Mouse (Mus musculus) embryo, embryonic 9.5 days (tissue): ENCODE results near the gene Chaf1a.
"Not testable (repeated sequence)": the region's sequence is repeated elsewhere in the genome, so short reads cannot be mapped to it uniquely, and the experiment has no call there.

Experiments
- DNase-seq: peaks from one replicate; pipeline ENCODE4 v3.0.0-alpha.2; 2017; ENCODE audit errors: extremely low spot score

The Chaf1a gene

GRCm38 (mm10) chr17:56092312-56092711 lies 52.1 kb downstream of the Chaf1a start:
- DNase-seq, result no peak

DNA sequence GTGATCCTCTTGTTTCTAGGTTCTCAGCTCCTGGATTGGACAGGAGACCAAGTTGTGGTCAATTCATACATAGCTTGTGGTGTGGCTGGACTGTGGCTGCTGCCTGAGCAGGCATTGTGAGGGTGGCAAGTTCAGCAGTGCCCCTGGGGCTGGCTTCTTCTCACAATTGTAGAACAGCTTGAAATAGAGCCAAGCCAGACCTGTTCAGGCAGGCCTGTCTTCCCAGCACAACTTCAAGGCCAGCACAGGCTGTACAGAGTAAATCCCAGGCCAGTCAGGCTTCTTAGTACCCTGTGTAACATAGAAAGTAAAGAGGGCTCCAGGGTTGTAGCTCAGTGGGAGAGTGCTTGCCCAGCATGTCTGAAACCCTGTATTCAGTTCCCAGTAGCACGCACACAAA lies 52.6 kb downstream of the Chaf1a start:
- DNase-seq, result no peak

GRCm38 (mm10) chr17:56096883-56097282 lies 56.6 kb downstream of the Chaf1a start:
- no peak for DNase-seq

DNA sequence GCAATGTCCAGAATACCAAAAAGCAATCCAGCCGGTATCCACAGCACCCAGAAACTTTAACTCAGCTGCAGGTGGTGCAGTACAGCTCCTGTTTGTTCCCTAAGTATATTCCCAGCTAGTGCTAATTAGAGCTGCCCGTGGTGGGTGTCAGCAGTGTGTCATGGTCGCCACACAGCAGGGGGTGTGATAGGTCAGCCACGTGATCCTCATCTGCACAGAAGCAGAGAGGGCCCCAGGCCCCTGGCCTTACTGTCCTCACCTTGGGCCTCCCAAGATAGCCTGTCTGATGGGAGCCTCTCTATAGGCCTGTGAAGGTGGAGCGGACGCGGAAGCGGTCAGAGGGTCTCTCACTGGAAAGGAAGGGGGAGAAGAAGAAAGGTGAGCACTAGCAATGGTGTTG lies 57.9 kb downstream of the Chaf1a start:
- DNase-seq, result no peak

- no peak for DNase-seq
Observed at GRCm38 (mm10) chr17:56098711-56099572, 58.7 kb downstream of the Chaf1a start.

DNA sequence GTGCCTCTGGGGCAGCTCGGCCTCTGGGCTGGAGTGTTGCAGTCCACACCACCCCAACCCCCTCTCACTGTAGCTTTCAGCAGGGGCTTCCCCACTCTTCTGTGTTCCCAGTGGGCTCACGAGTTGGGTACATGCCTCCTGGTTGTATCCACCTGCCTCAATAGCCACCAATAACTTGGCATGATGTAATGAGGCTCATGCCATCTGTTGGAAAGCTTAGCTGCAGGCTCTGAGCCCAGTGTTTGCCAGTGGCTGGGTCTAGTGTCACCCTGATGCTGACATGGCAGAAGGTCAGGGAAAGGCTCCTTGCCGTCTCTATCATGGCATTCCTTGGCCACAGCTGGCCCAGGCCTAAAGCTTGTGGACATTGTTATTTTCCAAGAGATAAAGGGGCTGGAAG lies 60.6 kb downstream of the Chaf1a start:
- DNase-seq, result no peak

- no peak for DNase-seq
Observed at GRCm38 (mm10) chr17:56102158-56102557, 61.9 kb downstream of the Chaf1a start.

DNA sequence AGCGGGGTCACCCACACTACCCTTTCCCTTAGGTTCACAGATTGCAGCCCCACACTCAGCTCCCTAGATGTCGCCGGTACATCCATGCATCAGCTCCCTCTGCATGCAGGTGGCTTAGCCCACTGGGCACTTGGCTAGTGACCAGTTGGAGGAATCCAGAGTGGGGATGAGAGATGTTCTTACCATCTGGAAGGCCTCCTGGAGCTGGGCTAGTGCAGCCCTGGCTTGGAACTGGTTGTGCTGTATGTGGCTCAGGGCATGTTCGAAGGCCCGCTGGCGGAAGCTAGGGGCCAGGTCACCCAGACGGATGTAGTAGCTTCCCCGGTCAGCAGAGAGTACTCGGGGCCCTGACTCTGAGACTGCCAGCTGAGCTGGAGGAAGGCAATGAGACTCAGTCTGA lies 62.7 kb downstream of the Chaf1a start:
- DNase-seq, result no peak

- no peak for DNase-seq
Observed at GRCm38 (mm10) chr17:56103465-56104285, 63.4 kb downstream of the Chaf1a start.

DNA sequence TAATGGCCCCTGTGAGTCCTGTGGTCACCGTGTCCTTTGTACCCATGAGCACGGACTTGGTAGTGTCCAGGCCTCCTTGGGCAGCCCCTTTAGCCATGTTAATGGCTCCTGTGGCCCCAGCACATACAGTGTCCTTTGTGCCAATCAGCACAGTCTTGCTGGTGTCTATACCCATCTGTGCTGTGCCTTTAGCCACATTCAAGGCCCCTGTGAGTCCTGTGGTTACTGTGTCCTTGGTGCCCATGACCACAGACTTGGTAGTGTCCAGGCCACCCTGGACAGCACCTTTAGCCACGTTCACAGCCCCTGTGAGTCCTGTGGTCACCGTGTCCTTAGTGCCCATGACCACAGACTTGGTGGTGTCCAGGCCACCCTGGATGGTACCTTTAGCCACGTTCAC lies 64.6 kb downstream of the Chaf1a start:
- not testable (repeated sequence) for DNase-seq

- DNase-seq, result not testable (repeated sequence)
Observed at GRCm38 (mm10) chr17:56106436-56106835, 66.2 kb downstream of the Chaf1a start.

DNA sequence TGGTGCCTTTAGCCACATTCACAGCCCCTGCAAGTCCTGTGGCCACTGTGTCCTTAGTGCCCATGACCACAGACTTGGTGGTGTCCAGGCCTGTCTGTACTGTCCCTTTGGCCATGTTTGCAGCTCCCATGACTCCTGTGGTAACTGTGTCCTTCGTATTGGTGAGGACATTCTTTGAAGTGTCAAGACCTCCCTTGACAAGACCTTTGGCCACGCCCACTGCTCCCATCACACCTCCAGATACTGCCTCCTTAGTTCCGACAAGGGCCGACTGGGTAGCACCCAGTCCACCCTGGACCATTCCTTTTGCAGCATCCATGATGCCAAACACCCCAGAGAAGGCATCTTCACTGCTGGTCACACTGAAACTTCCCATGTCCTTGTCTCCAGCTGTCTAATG lies 66.7 kb downstream of the Chaf1a start:
- DNase-seq, result no peak

DNA sequence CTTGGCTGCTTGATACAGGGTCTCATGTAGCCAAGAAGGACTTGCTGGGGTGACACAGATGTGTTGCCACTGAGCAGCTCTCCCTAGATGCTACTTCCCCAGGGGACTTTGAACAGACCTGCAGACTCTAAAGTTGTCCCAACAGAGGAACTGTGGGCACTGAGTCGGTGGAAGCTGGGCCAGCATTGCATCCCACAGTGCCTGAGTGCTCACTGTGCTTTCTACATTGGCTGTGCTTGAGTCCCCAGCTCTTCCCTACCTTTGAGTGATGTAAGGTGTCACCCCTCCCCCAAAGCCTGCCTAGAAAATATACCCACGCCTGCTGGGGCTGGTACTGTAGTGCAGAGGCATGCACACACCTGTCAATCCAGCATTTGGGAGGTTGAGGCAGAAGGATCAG lies 67.5 kb downstream of the Chaf1a start:
- no peak for DNase-seq

GRCm38 (mm10) chr17:56108334-56109044 lies 68.2 kb downstream of the Chaf1a start:
- no peak for DNase-seq

GRCm38 (mm10) chr17:56109219-56110051 lies 69.2 kb downstream of the Chaf1a start, which contains the start of gene Plin4:
Plin4 (minus strand) TSS chr17:56109803.
- no peak for DNase-seq

DNA sequence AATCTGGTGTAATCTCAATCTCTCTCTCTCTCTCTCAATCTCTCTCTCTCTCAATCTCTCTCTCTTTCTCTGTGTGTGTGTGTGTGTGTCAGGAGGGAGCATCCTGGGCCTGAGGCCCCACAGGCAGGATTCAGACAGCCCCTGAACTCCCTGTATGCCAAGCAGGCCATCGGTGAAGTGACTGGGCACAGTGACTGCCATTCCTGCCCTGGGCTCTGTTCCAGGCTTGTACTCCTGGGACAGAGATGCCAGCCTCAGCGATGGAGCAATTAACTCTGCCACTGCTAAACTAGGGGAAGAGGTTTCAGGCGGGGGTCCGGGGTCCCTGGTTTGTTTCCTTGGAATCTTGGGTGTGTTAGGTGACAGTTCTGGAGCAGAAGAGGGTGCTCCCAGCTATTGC lies 70.3 kb downstream of the Chaf1a start:
- DNase-seq, result no peak

DNA sequence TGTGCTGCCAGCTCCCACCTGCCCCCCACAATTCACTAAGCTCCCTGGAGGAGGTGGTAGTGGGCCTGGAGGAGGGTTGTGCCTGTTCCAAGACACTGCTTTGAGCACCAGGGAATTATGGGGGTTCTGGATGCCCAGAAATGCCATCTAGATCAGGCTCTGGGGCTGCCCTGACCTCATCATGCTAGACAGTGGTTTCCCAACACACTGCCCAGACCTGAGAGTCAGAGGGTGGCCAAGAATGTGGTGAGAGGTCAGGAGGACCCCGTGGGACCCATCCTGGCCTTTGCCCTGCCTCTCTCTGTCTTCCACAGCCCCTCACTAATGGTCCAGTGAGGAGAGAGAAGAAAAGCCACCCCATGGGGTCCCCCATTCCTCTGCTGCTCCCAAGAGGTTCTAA lies 70.8 kb downstream of the Chaf1a start:
- DNase-seq, result no peak

- peak; percentile 64 for DNase-seq
Observed at GRCm38 (mm10) chr17:56111864-56112263, 71.6 kb downstream of the Chaf1a start.

DNA sequence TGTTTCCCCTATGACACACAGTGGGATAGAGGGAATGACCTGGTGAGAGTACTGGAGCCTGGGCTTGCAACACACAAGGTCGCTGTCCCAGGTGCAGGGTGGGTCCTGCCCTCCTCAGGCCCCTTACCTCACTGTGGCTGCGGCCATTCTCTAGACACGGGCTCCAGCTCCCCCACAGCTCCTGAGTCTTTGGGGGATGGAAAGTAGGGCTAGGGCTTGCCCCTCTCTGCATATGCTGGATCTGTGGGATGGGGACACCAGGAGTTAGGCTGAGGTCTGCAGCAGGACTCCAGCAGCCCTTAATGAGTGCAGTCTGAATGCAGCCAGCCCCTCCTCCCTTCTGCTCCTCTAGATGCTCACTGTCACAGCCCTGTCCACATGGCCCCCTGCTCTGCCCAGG lies 72.5 kb downstream of the Chaf1a start:
- no peak for DNase-seq

DNA sequence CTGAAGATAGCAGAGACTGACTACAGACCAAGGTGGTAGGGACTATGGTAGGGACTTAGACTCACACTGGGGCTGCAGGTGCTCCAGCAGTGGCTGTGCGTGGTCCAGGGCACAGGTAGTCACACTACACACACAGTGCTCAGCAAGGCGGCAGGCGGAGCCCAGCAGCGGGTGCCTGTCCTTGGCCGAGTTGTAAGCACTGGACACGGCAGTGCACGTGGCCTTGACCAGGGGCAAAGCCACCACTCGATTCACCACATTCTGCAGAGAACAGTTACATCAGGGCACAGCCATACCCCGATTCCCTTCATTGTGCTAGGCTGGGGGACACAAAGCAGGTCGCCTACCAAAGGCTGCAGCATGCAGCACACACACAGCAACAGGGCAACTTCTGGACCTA lies 76.0 kb downstream of the Chaf1a start:
- no peak for DNase-seq

DNA sequence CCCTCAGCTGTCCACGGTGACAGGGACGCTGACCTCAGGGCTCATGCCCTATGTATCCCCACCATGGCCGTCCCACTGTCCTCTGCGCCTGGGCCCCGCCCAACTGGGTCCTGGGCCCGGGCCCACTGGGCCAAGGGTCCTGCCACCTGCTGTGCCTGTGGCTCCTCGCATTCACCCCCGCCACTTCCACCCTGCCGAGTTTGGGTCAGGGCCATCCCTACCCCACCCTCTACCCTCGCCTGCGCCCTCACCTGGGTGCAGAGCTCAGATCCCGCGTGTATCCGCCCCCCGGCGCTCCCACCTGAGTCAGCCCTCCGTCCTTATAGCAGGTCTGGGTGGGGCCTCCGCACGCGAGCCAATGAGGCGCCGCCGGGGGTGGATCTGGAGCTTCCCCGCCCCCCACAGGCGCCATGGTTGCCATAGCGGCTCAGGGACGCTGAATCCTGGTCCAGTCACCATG lies 77.0 kb downstream of the Chaf1a start, which contains the start of gene Plin5:
Gene Plin5 (minus strand): TSS at position 346 of the 460 bp plus-strand sequence.
- peak; percentile 53 for DNase-seq
